Mouse (Mus musculus) liver, embryonic 14 days (tissue): ENCODE data around the gene Fthl17d. TPM values are rescaled to one million over a fixed set of nuclear protein-coding genes. Genes with fewer than 3 reads are reported as not detected.

Source experiments
- polyA plus RNA-seq: library from polyadenylated mRNA; depleted of rRNA; stranded (reverse); fragments of >200 nt; gene quantifications from 2 replicates; pipeline ENCODE4 v1.2.3, GENCODE M21; 2012; rRNA removed

The Fthl17d gene
- not detected in 2 replicates for polyA plus RNA-seq

GRCm38 (mm10) chrX:8986655-8987054, at the start of gene Fthl17d:
Gene Fthl17d, minus strand, starts transcription at chrX:8986755.

GRCm38 (mm10) chrX:9033193-9033592, 46.6 kb upstream of the Fthl17d start, which contains the start of gene Fthl17e:
Gene Fthl17e, plus strand, starts transcription at chrX:9033493.

GRCm38 (mm10) chrX:8976459-8976858, 10.1 kb downstream of the Fthl17d start, which contains the start of gene Fthl17c:
Gene Fthl17c, minus strand, starts transcription at chrX:8976559.

GRCm38 (mm10) chrX:8962875-8963274, 23.7 kb downstream of the Fthl17d start, which contains the start of gene Fthl17b:
Gene Fthl17b, minus strand, starts transcription at chrX:8962975.

Other genes starting within 250 kb of the Fthl17d start
- not detected in 2 replicates for gene Ssx9, start 238.3 kb downstream of the Fthl17d start, polyA plus RNA-seq
- gene Ssxb5, start 183.1 kb downstream of the Fthl17d start, polyA plus RNA-seq = not detected in 2 replicates
- not detected in 2 replicates for gene Gm6592, start 142.8 kb downstream of the Fthl17d start, polyA plus RNA-seq
- gene Gm5751, start 112.5 kb downstream of the Fthl17d start, polyA plus RNA-seq = not detected in 2 replicates
- gene B630019K06Rik, start 94.4 kb downstream of the Fthl17d start, polyA plus RNA-seq = 0.12 and 0.17 TPM in 2 replicates
- gene Fthl17b, start 23.8 kb downstream of the Fthl17d start, polyA plus RNA-seq = not detected in 2 replicates
- not detected in 2 replicates for gene Fthl17c, start 10.2 kb downstream of the Fthl17d start, polyA plus RNA-seq
- not detected in 2 replicates for gene Fthl17e, start 46.7 kb upstream of the Fthl17d start, polyA plus RNA-seq
- not detected in 2 replicates for gene Fthl17f, start 76.3 kb upstream of the Fthl17d start, polyA plus RNA-seq
- not detected in 2 replicates for gene 4930402K13Rik, start 117.8 kb upstream of the Fthl17d start, polyA plus RNA-seq
- 0.06 and 0.07 TPM in 2 replicates for gene Lancl3, start 213.1 kb upstream of the Fthl17d start, polyA plus RNA-seq